Mouse (Mus musculus) induced T-regulatory cell, adult 2 months (primary cell): ENCODE measurements around the gene Asb15.

ENCODE experiments used
- DNase-seq: peaks from one replicate; pipeline ENCODE4 v3.0.0-alpha.2; 2012; ENCODE audit warnings: low read depth

Asb15 gene

GRCm38 (mm10) chr6:24608682-24609081 is 80.7 kb downstream of the Asb15 start:
- DNase-seq = no peak

- DNase-seq = no peak
These were observed 81.6 kb downstream of the Asb15 start for GRCm38 (mm10) chr6:24609531-24609930.

DNA sequence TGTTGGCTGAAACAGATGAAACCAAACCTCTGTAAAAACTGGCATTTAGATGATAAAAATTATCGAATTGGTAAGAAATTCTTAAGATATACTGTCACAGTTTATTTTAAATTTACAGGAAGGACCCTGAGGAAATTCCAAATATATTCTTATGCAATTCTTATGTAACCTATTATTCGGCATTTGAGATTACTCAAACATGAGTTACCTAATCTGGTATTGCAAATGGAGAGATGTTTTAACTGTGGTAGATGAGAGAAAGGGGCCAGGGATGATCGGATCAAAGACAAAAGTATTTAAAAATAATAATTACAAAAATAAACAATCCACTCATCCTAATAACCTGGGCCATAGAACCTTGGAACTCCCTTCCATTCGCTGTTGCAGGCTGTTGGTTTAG is 82.4 kb downstream of the Asb15 start:
- no peak for DNase-seq

GRCm38 (mm10) chr6:24612074-24612755 is 84.3 kb downstream of the Asb15 start:
- no peak for DNase-seq

- DNase-seq = no peak
These were observed 85.4 kb downstream of the Asb15 start for GRCm38 (mm10) chr6:24613346-24613745.

- DNase-seq = no peak
These were observed 86.0 kb downstream of the Asb15 start for GRCm38 (mm10) chr6:24613918-24614317.

GRCm38 (mm10) chr6:24616746-24617145 is 88.8 kb downstream of the Asb15 start:
- no peak for DNase-seq

DNA sequence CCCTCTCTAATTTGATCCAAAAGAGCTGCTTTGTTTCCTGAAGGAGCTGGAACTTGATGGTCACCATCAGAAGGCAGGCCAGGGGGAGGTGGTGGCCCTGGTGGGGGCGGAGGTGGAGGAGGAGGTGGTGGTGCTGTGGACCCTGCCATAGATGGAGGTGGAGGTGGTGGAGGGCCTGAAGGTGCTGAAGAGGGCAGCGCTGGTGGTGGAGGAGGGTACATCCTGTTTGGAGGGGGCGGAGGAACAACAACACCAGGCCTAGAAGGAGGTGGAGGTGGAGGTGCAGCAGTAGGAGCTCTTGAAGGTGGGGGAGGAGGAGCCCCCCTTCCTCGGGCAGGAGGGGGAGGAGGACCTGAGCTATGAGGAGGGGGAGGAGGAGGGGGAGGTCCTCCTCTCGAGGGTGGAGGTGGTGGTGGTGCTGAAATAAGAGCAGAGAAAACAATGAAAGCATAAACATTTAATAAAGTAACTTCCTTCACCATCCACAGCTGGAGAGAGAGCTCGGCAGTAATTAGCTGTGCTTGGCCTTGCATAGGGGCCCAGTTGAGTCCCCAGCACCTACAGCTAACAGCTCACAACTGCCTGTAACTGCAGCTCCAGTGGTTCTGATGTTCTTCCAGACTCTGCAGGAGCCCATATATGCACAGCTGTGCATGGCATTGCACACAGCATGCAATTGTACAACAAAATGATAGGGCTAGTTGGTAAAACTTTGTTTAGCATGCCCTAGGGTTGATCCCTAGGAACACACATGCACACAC is 91.5 kb downstream of the Asb15 start:
- no peak for DNase-seq

- DNase-seq = no peak
These were observed 93.0 kb downstream of the Asb15 start for GRCm38 (mm10) chr6:24620936-24621335.

GRCm38 (mm10) chr6:24622098-24622497 is 94.2 kb downstream of the Asb15 start:
- no peak for DNase-seq
